Mouse (Mus musculus) lung, embryonic 16.5 days (tissue): ENCODE results near the gene Upk3b. TPM values are rescaled to one million over a fixed set of nuclear protein-coding genes. Genes with fewer than 3 reads are reported as not detected.

ENCODE experiments used
- ATAC-seq: fragments of 200-750 bp; cut with Nextera tagmentation; 2 replicates; pipeline ENCODE4 v1.8.0; 2017; ENCODE audit warnings: low read depth, mild to moderate bottlenecking, moderate library complexity
- H3K27ac ChIP-seq: fragments of 300-500 bp; sonication (generic); 2 replicates; pipeline ENCODE4 v1.5.1; 2014; ENCODE audit warnings: mild to moderate bottlenecking, control low read depth, low read length
- H3K27me3 ChIP-seq: fragments of 300-500 bp; sonication (generic); 2 replicates; pipeline ENCODE4 v1.6.1; 2014; ENCODE audit warnings: low read depth, low read length, mixed read lengths; ENCODE audit not compliant: control insufficient read depth, insufficient read depth
- H3K36me3 ChIP-seq: fragments of 300-500 bp; sonication (generic); 2 replicates; pipeline ENCODE4 v1.6.1; 2014; ENCODE audit warnings: low read length; ENCODE audit not compliant: control insufficient read depth, insufficient read depth
- H3K4me1 ChIP-seq: fragments of 300-500 bp; sonication (generic); replicated peaks from 2 replicates; pipeline ENCODE4 v1.6.1; 2014; ENCODE audit warnings: low read length, mixed read lengths; ENCODE audit not compliant: control insufficient read depth, insufficient read depth
- H3K4me2 ChIP-seq: fragments of 300-500 bp; sonication (generic); 2 replicates; pipeline ENCODE4 v1.6.1; 2014; ENCODE audit warnings: low read depth, low read length, control low read depth
- H3K4me3 ChIP-seq: fragments of 300-500 bp; sonication (generic); 2 replicates; pipeline ENCODE4 v1.5.1; 2014; ENCODE audit warnings: mild to moderate bottlenecking, low read length, control low read depth
- H3K9ac ChIP-seq: fragments of 300-500 bp; sonication (generic); 2 replicates; pipeline ENCODE4 v1.6.1; 2014; ENCODE audit warnings: low read length, control low read depth
- H3K9me3 ChIP-seq: fragments of 300-500 bp; sonication (generic); 2 replicates; pipeline ENCODE4 v1.6.1; 2016; ENCODE audit warnings: low read length; ENCODE audit not compliant: control insufficient read depth
- WGBS: fragments of 180-500 bp; shearing (Covaris S2); extraction: QIAGEN DNeasy Blood & Tissue Kit; methylation state at CpG from one replicate; pipeline ENCODE4 v1.1.7; 2014; 5-methylcytosine and 5-hydroxymethylcytosine counted together
- polyA plus RNA-seq: library from polyadenylated mRNA; unstranded; fragments of >200 nt; fragmentation: Nextera tagmentation; extraction: Ambion mirVana; gene quantifications from 2 replicates; pipeline ENCODE4 v1.2.1, GENCODE M21; 2015

Gene Upk3b
- polyA plus RNA-seq = 27.1 and 32.1 TPM in 2 replicates

GRCm38 (mm10) chr5:136038258-136039214, at the start of gene Upk3b:
Upk3b (plus strand) TSS chr5:136038496.
- H3K9me3 ChIP-seq = no peaks in the 10 kb centered on the region
- H3K4me1 ChIP-seq = no peaks in the 10 kb centered on the region
- no peak within 1 kb of the TSS for H3K27ac ChIP-seq
- WGBS = 60% methylated on average over 17 of the region's 17 CpGs
- ATAC-seq = peak; percentile 55
- H3K4me2 ChIP-seq = no peak within 1 kb of the TSS
- H3K4me3 ChIP-seq = no peak within 1 kb of the TSS
- H3K36me3 ChIP-seq = no peaks in the 10 kb centered on the region
- no peak within 1 kb of the TSS for H3K9ac ChIP-seq
- H3K27me3 ChIP-seq = no peaks in the 10 kb centered on the region

GRCm38 (mm10) chr5:135990601-135991000, 47.7 kb upstream of the Upk3b start:
- ATAC-seq = no peak
- WGBS = 71% methylated on average over 5 of the region's 5 CpGs

GRCm38 (mm10) chr5:135993381-135993965, 44.8 kb upstream of the Upk3b start:
- Histone ChIP-seq H3K9ac (no peak overlapping the region), H3K9me3 (no peaks in the 10 kb centered on the region), H3K4me2 (no peak overlapping the region), H3K27ac (no peak overlapping the region), H3K27me3 (no peaks in the 10 kb centered on the region), H3K36me3 (peaks cover 15% of the 10 kb centered on the region), H3K4me3 (no peak overlapping the region), H3K4me1 (peaks cover 8% of the 10 kb centered on the region)
- no peak for ATAC-seq
- WGBS = 43% methylated on average over 5 of the region's 5 CpGs

More at GRCm38 (mm10) chr5:135990601-135991000, 47.7 kb upstream of the Upk3b start:
- Histone ChIP-seq H3K9me3 (no peaks in the 10 kb centered on the region), H3K27me3 (no peaks in the 10 kb centered on the region), H3K27ac (no peak overlapping the region), H3K9ac (no peak overlapping the region), H3K4me1 (peaks cover 4% of the 10 kb centered on the region), H3K36me3 (no peaks in the 10 kb centered on the region), H3K4me3 (no peak overlapping the region), H3K4me2 (no peak overlapping the region)

GRCm38 (mm10) chr5:135994335-135994724, 44.0 kb upstream of the Upk3b start:
- H3K4me1 ChIP-seq = peaks cover 8% of the 10 kb centered on the region
- 0 out of 2 replicates have a peak overlapping the region, but pooled peaks have one; percentile 14 for H3K4me2 ChIP-seq
- H3K9ac ChIP-seq = no peak overlapping the region
- no peaks in the 10 kb centered on the region for H3K9me3 ChIP-seq
- no peak overlapping the region for H3K27ac ChIP-seq
- H3K36me3 ChIP-seq = peaks cover 21% of the 10 kb centered on the region
- WGBS = 57% methylated on average over 8 of the region's 8 CpGs
- H3K4me3 ChIP-seq = no peak overlapping the region
- ATAC-seq = no peak; the same call in 1 of the 2 replicates
- H3K27me3 ChIP-seq = no peaks in the 10 kb centered on the region

- peak within 1 kb of the TSS; percentile 89 for H3K27ac ChIP-seq
- H3K4me1 ChIP-seq = peaks cover 8% of the 10 kb centered on the region
- H3K27me3 ChIP-seq = no peaks in the 10 kb centered on the region
- H3K9me3 ChIP-seq = no peaks in the 10 kb centered on the region
- H3K4me2 ChIP-seq = peak within 1 kb of the TSS; percentile 87
- peak; percentile 96 for ATAC-seq
- H3K4me3 ChIP-seq = peak within 1 kb of the TSS; percentile 71
- H3K36me3 ChIP-seq = peaks cover 21% of the 10 kb centered on the region
- WGBS = under 1% methylated on average over 42 of the region's 47 CpGs
- H3K9ac ChIP-seq = peak within 1 kb of the TSS; percentile 79
These were observed 43.3 kb upstream of the Upk3b start, which contains the start of gene Dtx2 for GRCm38 (mm10) chr5:135994725-135995687. Dtx2 (plus strand) TSS chr5:135994800.

GRCm38 (mm10) chr5:135996162-135996561, 42.1 kb upstream of the Upk3b start:
- Histone ChIP-seq H3K36me3 (peaks cover 21% of the 10 kb centered on the region), H3K27me3 (no peaks in the 10 kb centered on the region), H3K4me3 (no peak overlapping the region), H3K4me2 (no peak overlapping the region), H3K27ac (no peak overlapping the region), H3K9me3 (no peaks in the 10 kb centered on the region), H3K9ac (no peak overlapping the region), H3K4me1 (peaks cover 8% of the 10 kb centered on the region)
- WGBS = 78% methylated on average over 8 of the region's 8 CpGs
- no peak for ATAC-seq

- 86% methylated on average over 6 of the region's 6 CpGs for WGBS
- H3K36me3 ChIP-seq = peaks cover 34% of the 10 kb centered on the region
- no peak overlapping the region for H3K9ac ChIP-seq
These were observed 37.1 kb upstream of the Upk3b start for GRCm38 (mm10) chr5:136001222-136001621.

GRCm38 (mm10) chr5:136002325-136002724, 36.0 kb upstream of the Upk3b start:
- Histone ChIP-seq H3K4me3 (no peak overlapping the region), H3K27ac (peak overlapping the region; percentile 67; the same call in 1 of the 2 replicates), H3K4me2 (no peak overlapping the region), H3K27me3 (no peaks in the 10 kb centered on the region), H3K9me3 (no peaks in the 10 kb centered on the region), H3K4me1 (peaks cover 3% of the 10 kb centered on the region; the same call in 1 of the 2 replicates), H3K9ac (no peak overlapping the region), H3K36me3 (peaks cover 30% of the 10 kb centered on the region)
- peak; percentile 75 for ATAC-seq
- 55% methylated on average over 2 of the region's 2 CpGs for WGBS

More at GRCm38 (mm10) chr5:136001222-136001621, 37.1 kb upstream of the Upk3b start:
- no peak for ATAC-seq
- H3K27ac ChIP-seq = no peak overlapping the region
- no peak overlapping the region for H3K4me2 ChIP-seq
- H3K9me3 ChIP-seq = no peaks in the 10 kb centered on the region
- H3K27me3 ChIP-seq = no peaks in the 10 kb centered on the region
- H3K4me1 ChIP-seq = peaks cover 3% of the 10 kb centered on the region; the same call in 1 of the 2 replicates
- H3K4me3 ChIP-seq = no peak overlapping the region
